Mouse (Mus musculus) cerebellum, adult 2 months (tissue): ENCODE measurements around the gene Lmod3.

Source experiments
- CTCF ChIP-seq: fragments of 200-500 bp; IDR thresholded peaks from 2 replicates; pipeline ENCODE4 v1.5.1; 2011; ENCODE audit warnings: low read depth, mild to moderate bottlenecking, control low read depth, low read length, moderate library complexity, borderline replicate concordance; ENCODE audit not compliant: insufficient read depth
- POLR2A ChIP-seq: fragments of 200-500 bp; IDR thresholded peaks from 2 replicates; pipeline ENCODE4 v1.6.1; 2011; ENCODE audit warnings: low read length, control low read depth, borderline replicate concordance; ENCODE audit not compliant: insufficient read depth

DNA sequence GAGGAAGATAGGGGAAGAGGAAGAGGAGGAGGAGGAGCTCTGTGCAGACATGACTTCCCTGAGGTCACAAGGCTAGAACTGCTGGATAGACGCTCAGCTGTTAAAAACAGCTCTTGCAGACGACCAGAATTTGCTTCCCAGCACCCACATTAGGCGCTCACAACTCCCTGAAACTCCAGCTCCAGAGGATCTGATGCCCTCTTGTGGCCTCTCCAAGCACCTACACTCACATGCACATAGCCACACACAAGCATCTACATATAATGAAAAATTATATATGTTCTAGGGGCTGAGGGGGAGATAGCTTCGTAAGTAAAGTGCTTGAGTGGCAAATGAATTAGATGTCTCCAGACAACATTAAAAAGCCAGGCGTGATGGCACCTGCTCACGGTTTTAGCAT lies 13.2 kb downstream of the Lmod3 start:
- TF ChIP-seq CTCF (no peak), POLR2A (no peak)
